Mouse (Mus musculus): ENCODE measurements at regions not wholly inside any gene's neighbourhood (a gene's known extent, or its start where the extent isn't known, plus 50 kb on each side); places are given as distances from the start of the nearest gene placed in this dataset.

DNA sequence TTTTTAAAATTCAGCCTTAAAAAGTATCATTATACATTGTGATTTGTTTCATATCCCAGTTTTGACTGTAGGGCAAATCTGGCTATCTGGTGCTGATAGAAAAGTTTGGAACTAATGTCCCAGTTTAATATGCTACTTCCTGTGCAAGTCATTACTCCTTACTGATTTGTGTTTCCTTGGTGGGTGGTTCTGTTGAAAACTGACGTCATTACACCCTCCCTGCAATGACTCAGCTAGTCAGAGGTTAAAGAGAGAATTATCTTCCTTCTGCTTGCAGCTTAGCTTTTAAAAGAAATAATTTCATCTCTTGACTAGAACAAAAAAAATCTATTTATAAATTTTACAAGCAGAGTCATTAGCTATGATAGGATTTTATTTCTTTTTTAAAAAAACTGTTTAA is 104.2 kb upstream of the Abcb5 start:
- Histone ChIP-seq H3K9ac (no peak overlapping the region), H3K4me2 (replicated peaks) (no peak overlapping the region), H3K27me3 (no peaks in the 10 kb centered on the region), H3K9me3 (replicated peaks) (no peaks in the 10 kb centered on the region), H3K4me3 (no peak overlapping the region), H3K27ac (no peak overlapping the region), H3K4me1 (peaks cover 5% of the 10 kb centered on the region), H3K36me3 (no peaks in the 10 kb centered on the region)
- no peak for ATAC-seq (ENCODE audit: low FRiP score)
- WGBS, result 32% methylated on average over 1 of the region's 1 CpGs

DNA sequence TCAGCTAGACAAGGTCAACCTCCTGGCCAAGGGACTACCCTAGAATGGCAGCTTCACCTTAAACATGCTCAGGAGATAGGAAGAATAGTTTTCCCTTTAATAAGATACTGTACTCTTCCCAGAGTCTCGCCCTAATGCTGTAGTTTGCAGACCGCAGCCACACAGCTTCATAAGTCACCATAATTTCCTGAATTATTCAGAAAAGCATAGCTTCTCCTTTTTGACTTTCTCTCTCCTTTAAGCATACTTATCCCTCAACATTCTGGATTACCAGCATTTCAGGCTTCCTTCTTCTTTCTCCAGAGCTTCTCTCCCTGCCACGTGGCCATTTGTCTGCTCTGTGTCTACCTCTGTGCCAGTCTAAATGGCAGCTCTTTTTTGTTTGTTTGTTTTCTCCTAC is 103.5 kb upstream of the Abcb5 start:
- Histone ChIP-seq H3K4me3 (no peak overlapping the region), H3K27ac (no peak overlapping the region), H3K9me3 (replicated peaks) (no peaks in the 10 kb centered on the region), H3K27me3 (no peaks in the 10 kb centered on the region), H3K36me3 (no peaks in the 10 kb centered on the region), H3K4me2 (replicated peaks) (no peak overlapping the region), H3K9ac (no peak overlapping the region), H3K4me1 (0 out of 2 replicates have a peak, but pooled peaks cover under 1% of the 10 kb centered on the region)
- 85% methylated on average over 3 of the region's 3 CpGs for WGBS
- ATAC-seq (ENCODE audit: low FRiP score), result no peak

DNA sequence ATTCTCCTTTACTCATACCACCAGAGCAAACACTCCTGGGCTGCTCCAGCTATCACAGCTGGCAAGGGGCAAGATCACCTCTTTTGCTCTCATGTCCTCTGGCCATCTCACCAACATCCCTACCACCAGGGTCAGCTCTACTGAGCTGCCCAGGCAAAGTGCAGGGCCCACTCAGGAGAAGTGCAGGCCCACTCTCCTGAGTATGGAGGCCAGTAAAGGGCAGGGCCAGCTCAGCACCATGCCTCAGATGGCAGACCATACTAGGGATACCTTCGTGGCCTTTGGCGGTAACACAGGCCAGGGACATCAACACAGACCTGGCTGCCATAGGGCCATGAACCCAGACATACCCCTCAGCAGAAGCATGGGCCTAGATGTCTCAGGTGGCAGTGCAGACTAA is 101.9 kb upstream of the Abcb5 start:
- no peaks in the 10 kb centered on the region for H3K36me3 ChIP-seq
- no peak overlapping the region for H3K4me3 ChIP-seq
- no peak overlapping the region for H3K9ac ChIP-seq
- 93% methylated on average over 2 of the region's 2 CpGs for WGBS
- no peak overlapping the region for H3K4me2 ChIP-seq (replicated peaks)
- H3K9me3 ChIP-seq (replicated peaks), result no peaks in the 10 kb centered on the region
- H3K4me1 ChIP-seq, result no peaks in the 10 kb centered on the region
- no peak overlapping the region for H3K27ac ChIP-seq
- H3K27me3 ChIP-seq, result no peaks in the 10 kb centered on the region
- ATAC-seq (ENCODE audit: low FRiP score), result no peak

DNA sequence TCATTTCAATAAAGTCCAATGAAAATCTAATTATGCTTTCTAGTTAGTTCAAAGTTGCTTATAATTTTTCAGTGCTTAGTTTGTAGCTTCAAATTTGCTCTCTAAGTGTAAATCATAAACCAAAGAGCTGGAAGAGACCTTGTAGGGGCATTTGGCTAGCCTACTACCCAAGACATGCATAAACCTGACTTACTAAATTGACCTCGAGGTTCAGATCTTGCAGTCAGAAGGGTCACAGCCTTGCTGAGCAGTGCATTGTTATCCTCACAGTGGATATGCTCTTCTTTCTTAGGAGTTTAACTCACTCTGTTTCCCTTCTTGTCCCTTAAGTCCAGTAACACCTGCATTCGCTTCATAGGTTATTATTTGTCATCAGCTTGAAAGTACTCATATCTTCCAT is 96.7 kb upstream of the Abcb5 start:
- H3K4me2 ChIP-seq (replicated peaks), result no peak overlapping the region
- H3K4me1 ChIP-seq, result no peaks in the 10 kb centered on the region
- no peak overlapping the region for H3K9ac ChIP-seq
- H3K36me3 ChIP-seq, result no peaks in the 10 kb centered on the region
- H3K4me3 ChIP-seq, result no peak overlapping the region
- ATAC-seq (ENCODE audit: low FRiP score), result no peak
- WGBS, result 85% methylated on average over 2 of the region's 2 CpGs
- H3K9me3 ChIP-seq (replicated peaks), result no peaks in the 10 kb centered on the region
- no peak overlapping the region for H3K27ac ChIP-seq
- no peaks in the 10 kb centered on the region for H3K27me3 ChIP-seq

DNA sequence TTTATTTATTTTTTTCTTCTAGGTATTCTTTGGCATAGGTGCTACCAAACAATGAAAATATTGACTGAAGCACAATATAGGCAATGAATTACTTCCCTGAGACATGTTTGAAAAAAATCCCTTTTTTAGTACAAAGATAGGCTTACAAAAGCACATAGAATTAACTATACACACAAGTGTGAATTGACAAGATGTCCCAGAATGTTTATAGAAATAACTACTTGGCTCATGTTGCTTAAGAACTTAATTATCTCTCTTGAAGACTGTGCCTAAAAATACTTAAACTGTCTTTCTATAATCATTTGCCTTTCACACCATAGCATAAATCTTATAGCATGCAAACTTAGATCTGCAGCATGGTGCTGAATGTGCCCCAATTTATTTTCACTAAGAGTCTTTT is 96.3 kb upstream of the Abcb5 start:
- Histone ChIP-seq H3K4me3 (no peak overlapping the region), H3K4me1 (no peaks in the 10 kb centered on the region), H3K36me3 (no peaks in the 10 kb centered on the region), H3K9me3 (replicated peaks) (no peaks in the 10 kb centered on the region), H3K27me3 (no peaks in the 10 kb centered on the region), H3K4me2 (replicated peaks) (no peak overlapping the region), H3K9ac (no peak overlapping the region), H3K27ac (no peak overlapping the region)
- no peak for ATAC-seq (ENCODE audit: low FRiP score)

DNA sequence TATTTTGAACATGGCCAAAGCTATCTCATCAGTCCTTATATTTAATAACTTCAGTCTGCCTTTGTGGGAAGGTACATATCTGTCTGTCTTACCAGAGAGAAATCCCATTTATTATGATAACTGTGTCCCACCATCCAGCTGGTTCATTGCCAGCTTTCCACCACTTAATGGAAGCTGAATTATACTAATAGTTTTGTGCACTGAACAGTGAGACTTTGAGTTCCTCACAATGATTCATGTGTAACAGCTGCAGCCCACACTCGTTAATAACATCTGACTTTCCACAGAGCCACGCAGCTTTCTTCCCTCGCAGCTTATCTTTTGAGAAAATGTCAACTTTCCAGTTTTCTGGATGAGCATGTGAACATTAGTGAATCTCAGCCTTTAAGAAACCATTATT is 88.3 kb upstream of the Abcb5 start:
- Histone ChIP-seq H3K4me1 (no peaks in the 10 kb centered on the region), H3K9ac (no peak overlapping the region), H3K27me3 (no peaks in the 10 kb centered on the region), H3K9me3 (replicated peaks) (no peaks in the 10 kb centered on the region), H3K4me3 (no peak overlapping the region), H3K27ac (no peak overlapping the region), H3K36me3 (no peaks in the 10 kb centered on the region), H3K4me2 (replicated peaks) (no peak overlapping the region)
- ATAC-seq (ENCODE audit: low FRiP score), result peak; percentile 24; the same call in 1 of the 2 replicates
- WGBS, result 45% methylated on average over 3 of the region's 3 CpGs

DNA sequence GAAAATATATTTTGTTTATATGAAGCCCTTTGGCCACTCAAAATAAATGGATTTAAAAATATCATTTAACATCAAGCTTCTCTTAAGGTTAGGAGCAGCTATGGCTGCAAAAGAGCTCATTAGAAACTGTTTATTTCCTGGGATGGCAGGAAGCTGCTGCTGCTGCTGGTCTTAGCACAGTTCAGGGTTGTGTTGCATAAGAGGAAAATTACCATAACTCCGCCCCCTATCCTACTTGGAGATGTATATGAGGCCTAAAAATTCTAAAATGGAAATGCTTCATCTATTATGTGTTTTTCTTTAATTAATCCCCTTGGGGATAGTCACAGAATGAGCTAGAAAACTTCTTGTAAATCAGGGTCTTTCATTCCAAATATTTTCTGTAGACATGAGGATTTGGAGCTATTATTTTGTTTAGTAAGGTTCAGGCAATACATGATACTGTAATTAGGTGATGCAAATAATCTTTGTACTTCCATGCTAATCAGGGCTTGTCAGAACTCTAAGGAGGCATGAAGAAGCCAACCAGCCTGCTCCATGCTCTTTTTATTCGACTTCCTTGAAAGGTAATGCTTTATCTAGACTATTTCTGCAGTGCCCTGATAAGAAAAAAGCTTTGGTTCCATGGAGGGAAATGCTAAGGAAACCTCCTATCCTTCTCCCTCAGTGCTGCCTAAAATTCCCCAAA is 85.6 kb upstream of the Abcb5 start:
- H3K4me1 ChIP-seq, result no peaks in the 10 kb centered on the region
- H3K27ac ChIP-seq, result no peak overlapping the region
- H3K36me3 ChIP-seq, result no peaks in the 10 kb centered on the region
- H3K4me2 ChIP-seq (replicated peaks), result no peak overlapping the region
- ATAC-seq (ENCODE audit: low FRiP score), result peak; percentile 82
- no peak overlapping the region for H3K9ac ChIP-seq
- WGBS, result 64% methylated on average over 2 of the region's 2 CpGs
- no peaks in the 10 kb centered on the region for H3K27me3 ChIP-seq
- H3K9me3 ChIP-seq (replicated peaks), result no peaks in the 10 kb centered on the region
- no peak overlapping the region for H3K4me3 ChIP-seq

DNA sequence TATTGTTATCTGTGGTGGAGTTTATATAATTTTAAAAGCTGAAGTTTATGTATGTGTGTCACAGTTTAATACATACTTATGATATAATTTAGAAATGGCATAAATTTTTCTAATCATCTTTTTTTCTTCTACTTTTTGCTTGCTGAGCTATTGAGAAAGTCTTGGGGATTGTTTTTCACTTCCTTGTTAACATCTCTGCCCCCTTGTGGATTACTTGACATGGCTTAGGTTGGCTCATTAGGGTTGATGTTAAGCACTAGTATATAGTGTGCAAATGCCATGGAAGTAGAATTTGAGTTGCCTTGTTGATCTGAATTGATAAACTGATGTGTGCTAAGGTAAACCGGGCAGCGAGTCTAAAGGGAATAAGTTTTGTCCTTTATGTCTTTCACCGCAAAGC is 72.1 kb upstream of the Abcb5 start:
- Histone ChIP-seq H3K4me3 (no peak overlapping the region), H3K9me3 (replicated peaks) (no peaks in the 10 kb centered on the region), H3K27ac (no peak overlapping the region), H3K4me2 (replicated peaks) (no peak overlapping the region), H3K9ac (no peak overlapping the region), H3K27me3 (no peaks in the 10 kb centered on the region), H3K4me1 (no peaks in the 10 kb centered on the region), H3K36me3 (no peaks in the 10 kb centered on the region)
- WGBS, result 94% methylated on average over 3 of the region's 3 CpGs
- no peak for ATAC-seq (ENCODE audit: low FRiP score)

DNA sequence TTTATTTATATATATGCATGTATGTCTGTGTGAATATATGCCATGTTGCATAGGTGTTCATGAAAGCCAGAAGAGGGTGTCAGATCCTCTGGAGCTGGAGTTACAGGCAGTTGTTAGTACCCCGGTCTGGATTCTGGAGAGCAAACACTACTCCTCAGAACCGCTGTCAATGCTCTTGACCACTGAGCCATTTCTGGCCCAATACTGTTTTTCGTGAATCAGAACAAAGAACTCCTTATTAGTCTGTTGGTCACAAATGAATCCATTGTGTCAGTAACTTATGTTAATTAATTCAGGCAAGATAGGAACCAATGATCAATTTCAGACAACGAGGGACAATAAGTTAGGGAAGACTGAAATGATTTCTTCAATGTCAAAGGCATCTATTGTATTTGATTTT is 68.6 kb upstream of the Abcb5 start:
- Histone ChIP-seq H3K4me3 (no peak overlapping the region), H3K4me1 (no peaks in the 10 kb centered on the region), H3K9me3 (replicated peaks) (no peaks in the 10 kb centered on the region), H3K27me3 (no peaks in the 10 kb centered on the region), H3K36me3 (no peaks in the 10 kb centered on the region), H3K9ac (no peak overlapping the region), H3K4me2 (replicated peaks) (no peak overlapping the region), H3K27ac (no peak overlapping the region)
- 67% methylated on average over 4 of the region's 4 CpGs for WGBS
- ATAC-seq (ENCODE audit: low FRiP score), result no peak

DNA sequence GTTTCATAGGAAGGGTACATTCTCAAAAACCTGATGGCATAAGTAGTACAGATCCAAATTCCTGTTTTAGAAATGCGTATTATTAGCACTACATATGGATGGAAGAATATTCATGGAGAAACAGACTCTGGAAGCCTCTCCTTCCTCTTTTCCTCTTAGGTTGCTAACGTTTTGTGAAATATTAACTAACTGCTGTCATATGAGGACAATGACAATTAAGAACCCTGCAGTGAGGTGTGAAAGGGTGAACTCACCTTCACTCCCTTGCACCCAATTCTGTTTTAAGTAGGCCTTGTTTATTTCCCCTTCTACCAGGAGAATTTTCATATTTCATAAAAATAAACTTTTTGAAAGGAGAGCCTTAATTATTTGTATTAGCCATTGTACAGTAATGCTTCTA is 62.5 kb upstream of the Abcb5 start:
- Histone ChIP-seq H3K27ac (no peak overlapping the region), H3K27me3 (no peaks in the 10 kb centered on the region), H3K4me3 (no peak overlapping the region), H3K4me2 (replicated peaks) (no peak overlapping the region), H3K9me3 (replicated peaks) (no peaks in the 10 kb centered on the region), H3K9ac (no peak overlapping the region), H3K36me3 (no peaks in the 10 kb centered on the region), H3K4me1 (no peaks in the 10 kb centered on the region; the same call in 1 of the 2 replicates)
- 54% methylated on average over 2 of the region's 2 CpGs for WGBS
- no peak for ATAC-seq (ENCODE audit: low FRiP score)

DNA sequence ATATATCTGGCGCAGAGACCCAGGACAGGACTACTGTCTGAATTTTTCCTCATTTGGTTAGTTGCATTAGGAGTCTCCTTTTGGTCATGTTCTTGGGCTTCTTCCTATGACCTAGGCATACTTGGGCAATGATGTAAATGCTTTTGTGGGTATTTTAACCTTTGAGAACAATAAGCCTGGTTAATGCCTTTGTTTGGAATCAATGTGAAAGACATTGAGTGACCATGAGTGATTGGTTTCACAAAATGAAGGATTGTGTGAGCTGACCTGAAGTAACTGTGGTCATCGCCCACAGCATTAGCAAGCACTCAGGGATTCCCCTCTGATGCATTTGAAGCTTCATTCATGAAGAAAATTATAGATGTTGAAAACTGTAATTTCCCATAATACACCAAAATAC is 61.9 kb upstream of the Abcb5 start:
- no peak overlapping the region for H3K4me2 ChIP-seq (replicated peaks)
- H3K9me3 ChIP-seq (replicated peaks), result no peaks in the 10 kb centered on the region
- no peak overlapping the region for H3K9ac ChIP-seq
- no peaks in the 10 kb centered on the region for H3K27me3 ChIP-seq
- ATAC-seq (ENCODE audit: low FRiP score), result no peak
- no peaks in the 10 kb centered on the region; the same call in 1 of the 2 replicates for H3K4me1 ChIP-seq
- H3K27ac ChIP-seq, result no peak overlapping the region
- H3K36me3 ChIP-seq, result no peaks in the 10 kb centered on the region
- WGBS, result 45% methylated on average over 2 of the region's 2 CpGs
- H3K4me3 ChIP-seq, result no peak overlapping the region

DNA sequence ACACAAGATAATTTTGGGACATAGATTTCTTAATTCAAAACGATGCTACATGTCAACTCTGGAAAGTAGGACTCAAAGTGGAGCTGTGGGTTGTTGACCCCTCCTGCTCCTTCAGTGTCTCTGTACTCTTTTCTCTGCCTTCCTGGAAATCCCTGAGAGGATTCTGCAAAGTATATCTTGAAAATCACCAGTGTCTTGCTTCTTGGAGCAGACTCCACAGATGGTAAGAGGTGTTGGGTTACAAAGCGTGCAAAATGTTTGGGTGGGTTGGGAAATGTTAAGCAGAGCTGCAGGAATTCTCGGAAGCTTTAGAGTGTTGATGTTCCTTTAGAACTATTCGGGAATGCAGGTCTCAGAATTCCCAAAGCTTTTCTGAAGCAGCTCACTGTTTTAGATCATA is 61.5 kb upstream of the Abcb5 start:
- no peak overlapping the region for H3K9ac ChIP-seq
- no peak overlapping the region for H3K4me3 ChIP-seq
- WGBS, result 31% methylated on average over 4 of the region's 4 CpGs
- no peaks in the 10 kb centered on the region for H3K36me3 ChIP-seq
- H3K4me1 ChIP-seq, result no peaks in the 10 kb centered on the region; the same call in 1 of the 2 replicates
- H3K27me3 ChIP-seq, result no peaks in the 10 kb centered on the region
- no peaks in the 10 kb centered on the region for H3K9me3 ChIP-seq (replicated peaks)
- H3K4me2 ChIP-seq (replicated peaks), result no peak overlapping the region
- H3K27ac ChIP-seq, result no peak overlapping the region
- no peak for ATAC-seq (ENCODE audit: low FRiP score)

DNA sequence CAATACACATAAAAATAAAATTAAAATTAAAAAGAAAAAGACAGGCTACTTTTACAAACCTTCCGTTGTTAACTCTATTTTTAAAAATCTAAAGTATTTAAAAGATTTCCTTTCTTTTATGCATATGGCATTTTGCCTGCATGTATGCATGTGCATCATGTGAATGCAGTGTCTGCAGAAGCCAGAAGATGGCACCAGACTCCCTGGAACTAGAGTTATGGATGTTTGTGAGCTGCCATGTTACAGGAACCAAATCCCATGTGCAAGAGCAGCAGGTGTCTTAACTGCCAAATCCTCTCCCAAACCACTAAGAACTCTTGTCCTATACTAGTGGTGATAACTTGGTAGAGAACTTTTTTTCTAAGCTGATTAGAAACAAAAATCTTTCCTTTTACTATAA is 60.1 kb upstream of the Abcb5 start:
- no peaks in the 10 kb centered on the region for H3K36me3 ChIP-seq
- H3K4me2 ChIP-seq (replicated peaks), result no peak overlapping the region
- ATAC-seq (ENCODE audit: low FRiP score), result no peak
- H3K27ac ChIP-seq, result no peak overlapping the region
- H3K4me1 ChIP-seq, result no peaks in the 10 kb centered on the region; the same call in 1 of the 2 replicates
- no peak overlapping the region for H3K9ac ChIP-seq
- H3K9me3 ChIP-seq (replicated peaks), result no peaks in the 10 kb centered on the region
- H3K4me3 ChIP-seq, result no peak overlapping the region
- no peaks in the 10 kb centered on the region for H3K27me3 ChIP-seq
- 71% methylated on average over 1 of the region's 1 CpGs for WGBS
